Mouse (Mus musculus) heart, embryonic 15.5 days (tissue): ENCODE measurements at regions not wholly inside any gene's neighbourhood (a gene's known extent, or its start where the extent isn't known, plus 50 kb on each side); places are given as distances from the start of the nearest gene placed in this dataset.

Experiments used
- ATAC-seq: fragments of 200-750 bp; cut with Nextera tagmentation; replicated peaks from 2 replicates; pipeline ENCODE4 v1.8.0; 2017; ENCODE audit warnings: low read depth, moderate TSS enrichment; ENCODE audit not compliant: insufficient number of reproducible peaks, insufficient read depth, low FRiP score
- H3K27ac ChIP-seq: fragments of 300-500 bp; sonication (generic); 2 replicates; pipeline ENCODE4 v1.5.1; 2015; ENCODE audit warnings: mild to moderate bottlenecking, inconsistent platforms
- H3K27me3 ChIP-seq: fragments of 300-500 bp; sonication (generic); 2 replicates; pipeline ENCODE4 v1.6.1; 2015; ENCODE audit warnings: inconsistent platforms
- H3K36me3 ChIP-seq: fragments of 300-500 bp; sonication (generic); 2 replicates; pipeline ENCODE4 v1.6.1; 2015; ENCODE audit warnings: mild to moderate bottlenecking, inconsistent platforms
- H3K4me1 ChIP-seq: fragments of 300-500 bp; sonication (generic); replicated peaks from 2 replicates; pipeline ENCODE4 v1.6.1; 2015; ENCODE audit warnings: inconsistent platforms
- H3K4me2 ChIP-seq: fragments of 300-500 bp; sonication (generic); 2 replicates; pipeline ENCODE4 v1.6.1; 2015; ENCODE audit warnings: inconsistent platforms, mild to moderate bottlenecking, moderate library complexity
- H3K4me3 ChIP-seq: fragments of 300-500 bp; sonication (generic); 2 replicates; pipeline ENCODE4 v1.5.1; 2015; ENCODE audit warnings: mild to moderate bottlenecking, inconsistent platforms
- H3K9ac ChIP-seq: fragments of 300-500 bp; sonication (generic); 2 replicates; pipeline ENCODE4 v1.6.1; 2015; ENCODE audit warnings: mild to moderate bottlenecking, inconsistent platforms
- H3K9me3 ChIP-seq: fragments of 300-500 bp; sonication (generic); replicated peaks from 2 replicates; pipeline ENCODE4 v1.6.1; 2016; ENCODE audit warnings: inconsistent platforms
- WGBS: fragments of 180-500 bp; shearing (Covaris S2); methylation state at CpG from one replicate; pipeline ENCODE4 v1.1.7; 2015; ENCODE audit warnings: mixed read lengths; 5-methylcytosine and 5-hydroxymethylcytosine counted together

DNA sequence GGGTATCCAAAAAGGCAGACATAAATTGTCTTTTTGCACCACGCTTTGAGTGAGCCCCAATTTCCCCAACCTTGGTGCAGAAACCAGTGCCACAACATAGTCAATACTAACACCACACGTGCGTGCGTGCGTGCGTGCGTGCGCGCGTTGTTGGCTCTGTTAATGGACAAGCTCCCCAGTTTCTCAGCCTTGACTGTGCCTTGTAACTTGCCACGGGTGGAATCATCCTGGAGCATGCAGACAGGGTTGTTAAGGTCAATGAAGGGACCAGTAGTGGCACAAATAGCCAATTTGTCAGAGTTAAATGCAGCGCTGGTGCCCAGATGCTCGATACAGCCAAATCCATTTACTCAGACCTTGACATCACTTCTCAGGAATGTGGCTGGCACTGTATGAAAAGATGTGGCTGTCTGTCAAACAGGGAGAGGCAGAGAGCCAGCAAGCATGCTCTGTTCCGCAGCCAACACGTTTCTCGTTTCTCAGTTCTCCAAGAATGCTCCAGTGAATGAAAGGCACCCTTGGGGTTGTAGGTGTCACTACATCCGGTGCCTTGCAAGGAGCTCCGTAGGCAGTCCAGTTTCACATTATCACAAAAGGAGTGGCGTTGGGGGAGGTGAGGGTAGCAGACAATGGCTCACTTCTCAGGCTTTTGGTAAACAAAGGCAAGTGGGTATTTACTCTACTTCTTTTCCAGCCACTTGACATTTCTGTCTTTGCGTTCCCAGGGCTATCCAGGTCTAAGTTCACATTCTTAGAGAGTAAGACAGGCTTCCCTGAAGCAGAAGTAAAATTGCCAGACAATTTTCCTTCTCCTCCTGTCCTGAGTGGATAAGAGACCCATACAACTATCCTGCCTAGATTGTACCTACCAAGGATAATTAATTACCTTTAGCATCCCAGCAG lies 53.2 kb upstream of the Usp27x start:
- peaks cover 13% of the 10 kb centered on the region for H3K4me1 ChIP-seq
- H3K36me3 ChIP-seq, result no peaks in the 10 kb centered on the region
- peak; percentile 77 for ATAC-seq
- peak overlapping the region; percentile 72 for H3K27ac ChIP-seq
- no peaks in the 10 kb centered on the region for H3K27me3 ChIP-seq
- no peak overlapping the region for H3K9ac ChIP-seq
- peak overlapping the region; percentile 38; the same call in 1 of the 2 replicates for H3K4me2 ChIP-seq
- 47% methylated on average over 20 of the region's 20 CpGs for WGBS
- H3K4me3 ChIP-seq, result no peak overlapping the region
- no peaks in the 10 kb centered on the region for H3K9me3 ChIP-seq
